Mouse (Mus musculus) cerebellum, postnatal 25 days (tissue): Measurements from ENCODE around the gene Mettl21a.
"Not testable (repeated sequence)": the region's sequence is repeated elsewhere in the genome, so short reads cannot be mapped to it uniquely, and the experiment has no call there.

Experiments
- DNase-seq, 2 experiments: peaks; one replicate each; pipeline ENCODE4 v3.0.0; 2021; ENCODE audit warnings: mixed read lengths in 2 of 2

The Mettl21a gene

GRCm38 (mm10) chr1:64616881-64617714 is at the start of gene Mettl21a:
Gene Mettl21a (minus strand): TSS chr1:64617242.
- peak; percentile 93 to 95 for DNase-seq

- no peak for DNase-seq
Observed at GRCm38 (mm10) chr1:64658876-64659275, 41.8 kb upstream of the Mettl21a start.

- no peak for DNase-seq
Observed at GRCm38 (mm10) chr1:64656423-64657129, 39.5 kb upstream of the Mettl21a start.

- no peak for DNase-seq
Observed at GRCm38 (mm10) chr1:64655415-64655814, 38.4 kb upstream of the Mettl21a start.

GRCm38 (mm10) chr1:64653701-64654100 is 36.7 kb upstream of the Mettl21a start:
- DNase-seq, result no peak

GRCm38 (mm10) chr1:64649362-64650124 is 32.5 kb upstream of the Mettl21a start:
- no peak for DNase-seq

GRCm38 (mm10) chr1:64644513-64644912 is 27.5 kb upstream of the Mettl21a start:
- no peak for DNase-seq

- DNase-seq, result not testable (repeated sequence)
Observed at GRCm38 (mm10) chr1:64642541-64642940, 25.5 kb upstream of the Mettl21a start.

- DNase-seq, result no peak
Observed at GRCm38 (mm10) chr1:64641069-64641468, 24.0 kb upstream of the Mettl21a start.

- DNase-seq, result no peak
Observed at GRCm38 (mm10) chr1:64639279-64639678, 22.2 kb upstream of the Mettl21a start.

GRCm38 (mm10) chr1:64635624-64636023 is 18.6 kb upstream of the Mettl21a start:
- no peak for DNase-seq

GRCm38 (mm10) chr1:64633237-64633636 is 16.2 kb upstream of the Mettl21a start:
- DNase-seq, result no peak

- no peak for DNase-seq
Observed at GRCm38 (mm10) chr1:64631526-64631925, 14.5 kb upstream of the Mettl21a start.

GRCm38 (mm10) chr1:64625214-64625613 is 8.2 kb upstream of the Mettl21a start:
- no peak for DNase-seq

- DNase-seq, result no peak
Observed at GRCm38 (mm10) chr1:64623558-64624435, 6.8 kb upstream of the Mettl21a start.

GRCm38 (mm10) chr1:64621116-64621515 is 4.1 kb upstream of the Mettl21a start:
- DNase-seq, result no peak

GRCm38 (mm10) chr1:64618226-64618625 is 1.2 kb upstream of the Mettl21a start:
- DNase-seq, result no peak

GRCm38 (mm10) chr1:64617715-64617984 is 608 bp upstream of the Mettl21a start:
- DNase-seq, result peak; percentile 90 to 92

- no peak for DNase-seq
Observed at GRCm38 (mm10) chr1:64616531-64616880, 536 bp downstream of the Mettl21a start.

- DNase-seq, result no peak
Observed at GRCm38 (mm10) chr1:64616076-64616475, 966 bp downstream of the Mettl21a start.

- DNase-seq, result no peak
Observed at GRCm38 (mm10) chr1:64615531-64615991, 1.5 kb downstream of the Mettl21a start.

- DNase-seq, result no peak
Observed at GRCm38 (mm10) chr1:64614801-64615345, 2.2 kb downstream of the Mettl21a start.
